Mouse (Mus musculus) C2C12 (cell line): Measurements from ENCODE around the gene Mettl24. TPM values are rescaled to one million over a fixed set of nuclear protein-coding genes. Genes with fewer than 3 reads are reported as not detected.

Source experiments
- H3K27me3 ChIP-seq: one replicate; pipeline ENCODE4 v1.6.1; 2011; ENCODE audit not compliant: control insufficient read depth, insufficient read depth, insufficient read length
- H3K36me3 ChIP-seq: one replicate; pipeline ENCODE4 v1.6.1; 2011; ENCODE audit not compliant: control insufficient read depth, insufficient read depth
- H3K4me3 ChIP-seq: one replicate; pipeline ENCODE4 v1.5.1; 2011; ENCODE audit warnings: mild to moderate bottlenecking, control low read depth; ENCODE audit not compliant: poor library complexity, insufficient read depth, severe bottlenecking
- H3K79me2 ChIP-seq: one replicate; pipeline ENCODE4 v1.6.1; 2011; ENCODE audit not compliant: control insufficient read depth, insufficient read depth
- H3K79me3 ChIP-seq: one replicate; pipeline ENCODE4 v1.6.1; 2011; ENCODE audit warnings: low read depth, control low read depth
- H3ac ChIP-seq: one replicate; pipeline ENCODE3; 2011; ENCODE audit warnings: low read depth; ENCODE audit not compliant: control insufficient read depth, insufficient read length
- CEBPB ChIP-seq: IDR thresholded peaks from one replicate; pipeline ENCODE4 v1.6.1; 2011; ENCODE audit warnings: low read depth, mild to moderate bottlenecking, control low read depth, moderate library complexity
- CTCF ChIP-seq: IDR thresholded peaks from one replicate; pipeline ENCODE4 v1.5.1; 2011; ENCODE audit not compliant: control insufficient read depth, insufficient read depth, insufficient read length
- FOSL1 ChIP-seq: IDR thresholded peaks from one replicate; pipeline ENCODE4 v1.8.0; 2011; ENCODE audit warnings: mild to moderate bottlenecking, low read length; ENCODE audit not compliant: poor library complexity, insufficient read depth, severe bottlenecking
- MAX ChIP-seq: IDR thresholded peaks from one replicate; pipeline ENCODE4 v1.6.1; 2011; ENCODE audit warnings: mild to moderate bottlenecking, control low read depth
- MYOD1 ChIP-seq: IDR thresholded peaks from one replicate; pipeline ENCODE4 v1.6.1; 2011; ENCODE audit warnings: low read depth; ENCODE audit not compliant: control insufficient read depth, insufficient read length
- MYOG ChIP-seq: IDR thresholded peaks from one replicate; pipeline ENCODE4 v1.6.1; 2011; ENCODE audit not compliant: control insufficient read depth, insufficient read length; ENCODE audit errors: extremely low read depth
- USF1 ChIP-seq: IDR thresholded peaks from one replicate; pipeline ENCODE4 v1.6.1; 2011; ENCODE audit warnings: low read depth, mild to moderate bottlenecking, control low read depth, moderate library complexity
- polyA plus RNA-seq: library from polyadenylated mRNA; unstranded; fragments of >200 nt; fragmentation: generic; extraction: Trizol; gene quantifications from one replicate; pipeline ENCODE4 v1.2.1, GENCODE M21; 2012; ENCODE audit warnings: missing spikeins

The Mettl24 gene
- polyA plus RNA-seq, 1 experiment, result 0.76 TPM

GRCm38 (mm10) chr10:40685641-40686040 lies 2.6 kb downstream of the Mettl24 start:
- TF ChIP-seq CTCF (no peak), CEBPB (no peak), MYOG (no peak), MAX (no peak), USF1 (no peak), FOSL1 (no peak), MYOD1 (no peak)

GRCm38 (mm10) chr10:40686976-40687375 lies 3.9 kb downstream of the Mettl24 start:
- H3K79me3 ChIP-seq, result no peaks in the 10 kb centered on the region
- H3K4me3 ChIP-seq, result no peak overlapping the region
- no peaks in the 10 kb centered on the region for H3K79me2 ChIP-seq
- H3K36me3 ChIP-seq, result no peaks in the 10 kb centered on the region
- TF ChIP-seq FOSL1 (no peak), MAX (no peak), MYOG (no peak), USF1 (no peak), CTCF (no peak)
- H3K27me3 ChIP-seq, result no peaks in the 10 kb centered on the region
- H3ac ChIP-seq, result no peak overlapping the region

More at GRCm38 (mm10) chr10:40685641-40686040, 2.6 kb downstream of the Mettl24 start:
- no peaks in the 10 kb centered on the region for H3K27me3 ChIP-seq
- H3K36me3 ChIP-seq, result no peaks in the 10 kb centered on the region
- H3K79me3 ChIP-seq, result no peaks in the 10 kb centered on the region
- H3K4me3 ChIP-seq, result no peak overlapping the region
- H3ac ChIP-seq, result no peak overlapping the region
- no peaks in the 10 kb centered on the region for H3K79me2 ChIP-seq

- TF ChIP-seq USF1, result no peak
- TF ChIP-seq MYOD1, result no peak
- no peak for TF ChIP-seq MAX
- no peak for TF ChIP-seq CEBPB
- no peak for TF ChIP-seq CTCF
- TF ChIP-seq FOSL1, result no peak
- TF ChIP-seq MYOG, result no peak
- H3ac ChIP-seq, result no peak overlapping the region
- H3K79me3 ChIP-seq, result no peaks in the 10 kb centered on the region
- no peak overlapping the region for H3K4me3 ChIP-seq
- no peaks in the 10 kb centered on the region for H3K36me3 ChIP-seq
- H3K79me2 ChIP-seq, result no peaks in the 10 kb centered on the region
- no peaks in the 10 kb centered on the region for H3K27me3 ChIP-seq
Measured at GRCm38 (mm10) chr10:40687407-40687806, 4.3 kb downstream of the Mettl24 start.

GRCm38 (mm10) chr10:40688266-40688665 lies 5.2 kb downstream of the Mettl24 start:
- no peak for TF ChIP-seq CTCF
- TF ChIP-seq CEBPB, result no peak
- no peak for TF ChIP-seq MYOG
- no peak for TF ChIP-seq MAX
- no peak for TF ChIP-seq FOSL1
- no peak for TF ChIP-seq USF1
- no peak for TF ChIP-seq MYOD1
- H3K36me3 ChIP-seq, result no peaks in the 10 kb centered on the region
- H3K79me2 ChIP-seq, result no peaks in the 10 kb centered on the region
- no peak overlapping the region for H3ac ChIP-seq
- no peak overlapping the region for H3K4me3 ChIP-seq
- H3K79me3 ChIP-seq, result no peaks in the 10 kb centered on the region
- H3K27me3 ChIP-seq, result no peaks in the 10 kb centered on the region

GRCm38 (mm10) chr10:40688873-40689272 lies 5.8 kb downstream of the Mettl24 start:
- Histone ChIP-seq H3K4me3 (no peak overlapping the region), H3K36me3 (no peaks in the 10 kb centered on the region), H3K27me3 (no peaks in the 10 kb centered on the region), H3K79me3 (no peaks in the 10 kb centered on the region), H3K79me2 (no peaks in the 10 kb centered on the region), H3ac (no peak overlapping the region)
- TF ChIP-seq USF1 (no peak), FOSL1 (no peak), MYOD1 (no peak), CTCF (no peak), MAX (no peak), CEBPB (no peak), MYOG (no peak)

GRCm38 (mm10) chr10:40698652-40699051 lies 15.6 kb downstream of the Mettl24 start:
- Histone ChIP-seq H3ac (no peak overlapping the region), H3K4me3 (no peak overlapping the region), H3K36me3 (no peaks in the 10 kb centered on the region), H3K79me3 (no peaks in the 10 kb centered on the region), H3K79me2 (no peaks in the 10 kb centered on the region), H3K27me3 (no peaks in the 10 kb centered on the region)
- no peak for TF ChIP-seq CEBPB
- TF ChIP-seq FOSL1, result no peak
- TF ChIP-seq MAX, result no peak
- no peak for TF ChIP-seq MYOG
- no peak for TF ChIP-seq MYOD1
- TF ChIP-seq USF1, result no peak
- no peak for TF ChIP-seq CTCF
